ENCODE assay signal across 23 mouse cellular contexts in the genomic region with DNA sequence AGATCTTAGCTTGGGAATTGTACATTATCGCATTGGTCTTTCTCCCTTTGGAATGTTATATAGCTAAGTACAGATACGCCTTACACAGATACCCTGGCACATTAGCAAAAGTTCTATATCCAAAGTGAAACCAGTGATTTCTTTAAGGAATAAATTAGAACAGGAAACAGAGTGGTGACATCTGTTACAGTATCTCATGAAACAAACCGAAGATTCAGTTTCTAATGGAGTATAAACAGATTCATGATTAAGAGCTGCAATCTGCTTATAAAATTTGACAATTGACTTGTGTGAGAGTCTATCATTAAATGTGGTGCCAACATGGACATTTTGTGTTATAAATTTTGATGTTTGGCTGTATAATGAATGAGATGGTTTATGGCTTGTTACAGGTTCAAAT.
DNase-seq lines count a peak whose midpoint lies in the region; ATAC-seq and TF ChIP-seq lines count a peak whose summit lies in the region.
"Had no signal": no experiment of that assay in that cellular context is flagged by ENCODE, and none has a peak within 500 bp of the region (broad histone marks: within the 10 kb centered on the region; RNA-seq: fewer than 3 reads in every experiment).

No protein-coding gene starts in this region.

- H3K4me2 ChIP-seq in forebrain, embryonic 14.5 days (ENCODE audit: low read length): no peak overlapping the region
- no peak overlapping the region for H3K4me2 ChIP-seq in forebrain, embryonic 15.5 days (replicated peaks)
- no peak overlapping the region for H3K4me2 ChIP-seq in forebrain, embryonic 12.5 days
- H3K4me2 ChIP-seq in forebrain, embryonic 16.5 days (ENCODE audit: low read length): no peak overlapping the region
- no peak overlapping the region for H3K4me2 ChIP-seq in forebrain, postnatal 0 days (ENCODE audit: low read depth)

- H3K36me3 ChIP-seq in forebrain, embryonic 14.5 days (ENCODE audit: control insufficient read depth, insufficient read depth, low read length): no peaks in the 10 kb centered on the region
- H3K36me3 ChIP-seq in forebrain, embryonic 10.5 days (replicated peaks): no peaks in the 10 kb centered on the region
- H3K36me3 ChIP-seq in forebrain, embryonic 15.5 days: no peaks in the 10 kb centered on the region
- H3K36me3 ChIP-seq in forebrain, embryonic 12.5 days (replicated peaks): no peaks in the 10 kb centered on the region
- no peaks in the 10 kb centered on the region for H3K36me3 ChIP-seq in forebrain, embryonic 16.5 days (ENCODE audit: control insufficient read depth, insufficient read depth)
- H3K36me3 ChIP-seq in forebrain, postnatal 0 days (ENCODE audit: insufficient read depth): no peaks in the 10 kb centered on the region
- H3K36me3 ChIP-seq: G1E had no signal

- no peak overlapping the region for H3K4me3 ChIP-seq in forebrain, embryonic 14.5 days (ENCODE audit: low read depth, low read length)
- no peak overlapping the region for H3K4me3 ChIP-seq in forebrain, embryonic 10.5 days
- H3K4me3 ChIP-seq in forebrain, embryonic 15.5 days: no peak overlapping the region
- H3K4me3 ChIP-seq in forebrain, embryonic 12.5 days (replicated peaks): no peak overlapping the region
- H3K4me3 ChIP-seq in forebrain, embryonic 16.5 days (replicated peaks; ENCODE audit: low read length): no peak overlapping the region
- no peak overlapping the region for H3K4me3 ChIP-seq in forebrain, postnatal 0 days (ENCODE audit: low read depth, low read length)

- H3K4me1 ChIP-seq in forebrain, embryonic 14.5 days (ENCODE audit: control insufficient read depth, insufficient read depth, low read length): no peaks in the 10 kb centered on the region
- H3K4me1 ChIP-seq in forebrain, embryonic 10.5 days: no peaks in the 10 kb centered on the region
- no peaks in the 10 kb centered on the region for H3K4me1 ChIP-seq in forebrain, embryonic 15.5 days
- H3K4me1 ChIP-seq in forebrain, embryonic 12.5 days: no peaks in the 10 kb centered on the region
- no peaks in the 10 kb centered on the region for H3K4me1 ChIP-seq in forebrain, embryonic 16.5 days (replicated peaks; ENCODE audit: control insufficient read depth, insufficient read depth, low read length)
- no peaks in the 10 kb centered on the region for H3K4me1 ChIP-seq in forebrain, postnatal 0 days (ENCODE audit: insufficient read depth)

- TF ChIP-seq POLR2A in brain, embryonic 14.5 days (IDR thresholded peaks at IDR 0.05; ENCODE audit: borderline replicate concordance, extremely low read depth, insufficient read depth, insufficient read length, poor library complexity, severe bottlenecking): no peak

- TF ChIP-seq CTCF in forebrain, postnatal 0 days (IDR thresholded peaks at IDR 0.05; ENCODE audit: low read depth): no peak
- TF ChIP-seq CTCF in brain, embryonic 14.5 days (IDR thresholded peaks at IDR 0.05; ENCODE audit: borderline replicate concordance, extremely low read depth, insufficient read depth, insufficient read length): no peak

- H3K27ac ChIP-seq in forebrain, embryonic 14.5 days (ENCODE audit: low read depth, low read length): no peak overlapping the region
- H3K27ac ChIP-seq in forebrain, embryonic 10.5 days: no peak overlapping the region
- H3K27ac ChIP-seq in forebrain, embryonic 15.5 days (replicated peaks): no peak overlapping the region
- H3K27ac ChIP-seq in forebrain, embryonic 12.5 days: no peak overlapping the region
- H3K27ac ChIP-seq in forebrain, embryonic 16.5 days (ENCODE audit: low read length): no peak overlapping the region
- no peak overlapping the region for H3K27ac ChIP-seq in forebrain, postnatal 0 days (ENCODE audit: low read depth, low read length)

- 78% methylated on average over 3 of the region's 3 CpGs for WGBS in forebrain, embryonic 14.5 days
- WGBS in forebrain, embryonic 10.5 days: 94% methylated on average over 3 of the region's 3 CpGs
- WGBS in forebrain, embryonic 15.5 days: 72% methylated on average over 3 of the region's 3 CpGs
- 90% methylated on average over 3 of the region's 3 CpGs for whole genome bisulfite sequencing in forebrain, embryonic 12.5 days
- 64% methylated on average over 3 of the region's 3 CpGs for WGBS in forebrain, embryonic 16.5 days
- 66% methylated on average over 3 of the region's 3 CpGs for WGBS in forebrain, postnatal 0 days

- peak; percentile 46; the same call in 1 of the 2 replicates for ATAC-seq in forebrain, embryonic 14.5 days
- ATAC-seq in forebrain, embryonic 15.5 days (replicated peaks): 0 out of 2 replicates have a peak, but pooled peaks have one; percentile 46
- no peak for ATAC-seq in forebrain, embryonic 12.5 days (ENCODE audit: low FRiP score)
- ATAC-seq in forebrain, embryonic 16.5 days: peak; percentile 57
- no peak; the same call in 1 of the 2 replicates for ATAC-seq in forebrain, postnatal 0 days
- ATAC-seq: activated CD4-positive, CD25-positive, alpha-beta regulatory T cell, adult 4 months; CD4-positive, CD25-positive, alpha-beta regulatory T cell, adult 4 months; Patski had no signal

- H3K27me3 ChIP-seq in forebrain, embryonic 14.5 days (replicated peaks; ENCODE audit: control insufficient read depth, insufficient read depth, low read length): no peaks in the 10 kb centered on the region
- no peaks in the 10 kb centered on the region for H3K27me3 ChIP-seq in forebrain, embryonic 10.5 days (ENCODE audit: poor library complexity, severe bottlenecking)
- H3K27me3 ChIP-seq in forebrain, embryonic 15.5 days: no peaks in the 10 kb centered on the region
- no peaks in the 10 kb centered on the region for H3K27me3 ChIP-seq in forebrain, embryonic 12.5 days
- no peaks in the 10 kb centered on the region for H3K27me3 ChIP-seq in forebrain, embryonic 16.5 days (replicated peaks; ENCODE audit: control insufficient read depth, insufficient read depth, low read length)
- H3K27me3 ChIP-seq in forebrain, postnatal 0 days (ENCODE audit: insufficient read depth, low read length): no peaks in the 10 kb centered on the region
- H3K27me3 ChIP-seq: CH12.LX, Patski had no signal

- no peaks in the 10 kb centered on the region for H3K9me3 ChIP-seq in forebrain, embryonic 14.5 days (replicated peaks; ENCODE audit: control insufficient read depth, low read length)
- H3K9me3 ChIP-seq in forebrain, embryonic 10.5 days: no peaks in the 10 kb centered on the region
- no peaks in the 10 kb centered on the region for H3K9me3 ChIP-seq in forebrain, embryonic 15.5 days
- no peaks in the 10 kb centered on the region for H3K9me3 ChIP-seq in forebrain, embryonic 12.5 days
- H3K9me3 ChIP-seq in forebrain, embryonic 16.5 days (ENCODE audit: control insufficient read depth, low read length): no peaks in the 10 kb centered on the region
- no peaks in the 10 kb centered on the region for H3K9me3 ChIP-seq in forebrain, postnatal 0 days (ENCODE audit: low read length)
- H3K9me3 ChIP-seq: G1E had no signal

- DNase-seq in forebrain, embryonic 14.5 days (ENCODE audit: low spot score): peak; percentile 51
- DNase-seq in forebrain, embryonic 10.5 days (ENCODE audit: extremely low spot score, low spot score): no peak
- DNase-seq in forebrain, postnatal 0 days: no peak
- peak; percentile 53 for DNase-seq in brain, embryonic 14.5 days (ENCODE audit: low read depth)
- DNase-seq in thymus, postnatal 4 days: no peak
- DNase-seq: adrenal gland, adult 2 months; adrenal gland, adult 8-10 months; adrenal gland, postnatal 10 days; adrenal gland, postnatal 14 days; adrenal gland, postnatal 25 days; adrenal gland, postnatal 36 days; B cell, adult 2 months; cerebellum, adult 11 months; cerebellum, adult 11-12 months; cerebellum, adult 18-20 months had no signal

- H3K9ac ChIP-seq in forebrain, embryonic 14.5 days (ENCODE audit: low read length): no peak overlapping the region
- H3K9ac ChIP-seq in forebrain, embryonic 15.5 days (replicated peaks): no peak overlapping the region
- no peak overlapping the region for H3K9ac ChIP-seq in forebrain, embryonic 12.5 days
- H3K9ac ChIP-seq in forebrain, embryonic 16.5 days (replicated peaks; ENCODE audit: low read depth, low read length): no peak overlapping the region
- H3K9ac ChIP-seq in forebrain, postnatal 0 days: no peak overlapping the region

Comparison
In these comparisons a context has a peak if more than half of its experiments do, and no peak if none do; other contexts are left out.
1. ATAC-seq: peak in forebrain, embryonic 14.5 days (single experiment), forebrain, embryonic 15.5 days (single experiment) and forebrain, embryonic 16.5 days (single experiment); none in forebrain, embryonic 12.5 days (single experiment) and forebrain, postnatal 0 days (single experiment).
2. DNase-seq: peak in forebrain, embryonic 14.5 days (single experiment) and brain, embryonic 14.5 days (single experiment); none in forebrain, embryonic 10.5 days (single experiment), forebrain, postnatal 0 days (single experiment) and thymus, postnatal 4 days (single experiment).